Mouse (Mus musculus): ENCODE measurements around the gene Ccdc155. TPM values are rescaled to one million over a fixed set of nuclear protein-coding genes. Genes with fewer than 3 reads are reported as not detected.

The Ccdc155 gene
- total RNA-seq, 2 experiments from 2014 or later, result 5.2 to 5.3 TPM

DNA sequence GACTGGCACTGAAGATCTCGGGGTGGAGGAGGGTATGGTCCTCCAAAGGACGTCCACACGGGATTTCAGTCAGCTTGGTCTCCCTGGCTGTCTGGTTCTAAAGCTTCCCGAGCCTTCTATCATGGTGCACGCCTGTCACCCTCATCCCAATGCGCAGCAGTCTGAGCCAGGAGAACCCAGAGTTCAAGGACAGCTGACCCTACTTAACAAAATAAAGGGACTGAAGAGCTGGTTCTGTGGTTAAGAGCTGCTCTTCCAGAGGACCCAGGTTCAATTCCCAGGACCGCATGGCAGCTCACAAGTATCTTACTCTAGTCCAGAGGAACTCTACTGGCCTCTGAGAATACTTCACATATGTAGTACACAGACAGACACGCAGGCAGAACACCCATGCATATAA, 24.4 kb upstream of the Ccdc155 start:
- intact Hi-C loops (cut with DNase I), result no loop called here
- no peak for DNase-seq (ENCODE audit: low spot score in 2 of 2)

DNA sequence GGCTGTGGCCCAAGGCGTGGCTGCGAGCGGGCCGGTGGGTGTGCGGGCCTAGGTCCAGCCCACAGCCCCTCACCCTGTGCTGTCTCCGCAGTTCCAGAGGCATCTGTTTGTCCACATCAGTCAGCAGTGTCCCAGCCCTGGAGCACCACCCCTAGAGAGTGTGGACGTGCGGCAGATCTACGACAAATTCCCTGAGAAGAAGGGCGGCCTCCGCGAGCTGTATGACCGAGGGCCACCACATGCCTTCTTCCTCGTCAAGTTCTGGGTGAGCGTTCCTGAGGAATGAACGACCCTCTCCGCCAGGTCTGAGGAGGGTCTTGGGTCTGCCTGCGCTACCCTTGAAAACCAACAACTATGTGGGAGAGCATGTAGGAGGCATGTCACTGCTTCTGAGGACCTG, 23.9 kb upstream of the Ccdc155 start:
- intact Hi-C loops (cut with DNase I), result no loop called here
- DNase-seq (ENCODE audit: low spot score in 2 of 2), result no peak

DNA sequence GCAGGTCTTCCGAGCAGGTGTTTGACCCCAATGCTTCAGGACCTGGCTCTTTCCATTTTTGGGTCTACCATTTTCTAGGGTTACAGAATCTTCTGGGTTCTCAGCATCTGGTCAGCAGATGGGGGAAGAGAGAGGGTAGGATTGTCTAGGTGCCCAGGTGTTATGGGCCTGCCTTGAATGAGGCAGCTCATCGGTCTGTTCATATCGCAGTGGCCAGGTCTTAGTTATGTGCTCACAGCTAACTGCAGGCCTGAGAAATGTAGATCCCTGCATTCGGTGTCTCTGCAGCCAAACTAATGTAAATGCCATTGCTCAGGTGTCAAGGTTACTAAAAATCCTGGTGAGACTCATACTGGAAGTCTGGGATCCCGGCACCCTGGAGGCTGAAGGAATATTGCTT, 21.7 kb upstream of the Ccdc155 start:
- intact Hi-C loops (cut with DNase I), result no loop called here
- no peak for DNase-seq (ENCODE audit: low spot score in 2 of 2)

DNA sequence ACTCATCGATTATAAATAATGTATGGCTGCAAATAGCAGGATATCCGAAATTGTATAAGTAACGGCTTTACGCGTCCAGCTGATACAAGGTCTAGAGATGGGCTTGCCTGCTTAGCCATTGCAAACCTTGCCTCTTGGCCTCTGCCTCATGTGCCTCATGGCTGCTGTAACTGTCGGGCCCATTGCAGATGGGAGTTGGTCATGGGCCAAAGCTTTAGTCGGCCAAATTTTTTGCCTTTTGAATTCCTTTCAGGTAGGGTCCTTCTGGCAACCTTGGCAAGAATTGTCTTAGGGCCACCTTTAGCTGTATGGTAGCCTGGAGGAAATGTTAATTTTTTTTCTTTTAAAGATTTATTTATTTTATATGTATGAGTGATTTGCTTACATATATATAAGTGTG, 20.1 kb upstream of the Ccdc155 start:
- intact Hi-C loops (cut with DNase I), result no loop called here
- no peak for DNase-seq (ENCODE audit: low spot score in 2 of 2)

GRCm38 (mm10) chr7:45221680-45222079, 17.0 kb upstream of the Ccdc155 start:
- no peak for DNase-seq (ENCODE audit: low spot score in 2 of 2)
- intact Hi-C loops (cut with DNase I), result no loop called here

DNA sequence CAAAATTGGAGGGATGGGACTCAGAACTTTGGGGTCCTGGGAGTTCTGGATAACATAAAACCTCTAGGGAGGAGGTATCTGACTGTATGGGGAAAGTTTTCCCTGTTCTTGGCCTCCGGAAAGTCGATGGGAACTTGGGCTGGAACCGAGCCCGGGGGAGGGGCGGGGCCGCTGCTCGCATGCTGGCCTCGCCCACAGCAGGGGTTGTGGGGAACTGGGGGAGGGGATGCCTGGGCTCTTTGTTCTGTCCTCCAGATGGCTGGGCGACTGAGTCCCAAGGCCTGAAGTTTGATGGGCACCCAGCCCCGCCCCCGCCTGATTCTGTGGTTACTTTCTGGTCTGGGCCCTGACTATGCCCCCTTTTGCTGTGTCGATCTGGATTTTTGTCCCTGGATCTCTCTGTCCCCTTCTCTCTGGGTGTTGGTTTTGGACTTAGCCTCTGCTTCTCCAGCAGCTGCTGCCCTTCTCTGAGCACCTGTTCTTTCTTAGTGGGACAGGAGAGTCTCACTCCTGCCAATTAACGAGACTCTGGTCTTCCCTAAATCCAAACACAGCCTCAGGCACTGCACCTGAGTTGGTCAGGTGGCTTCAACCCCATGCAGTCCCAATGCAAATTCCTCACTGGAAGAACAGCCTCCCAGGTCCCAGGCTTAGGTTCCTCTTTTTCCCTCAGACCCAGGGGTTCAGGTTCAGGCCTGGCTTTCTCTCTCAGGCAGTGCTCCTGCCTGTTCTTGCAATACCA, 11.9 kb upstream of the Ccdc155 start:
- no peak for DNase-seq (ENCODE audit: low spot score in 2 of 2)
- intact Hi-C loops (cut with DNase I), result no loop called here

GRCm38 (mm10) chr7:45215673-45216441, 11.2 kb upstream of the Ccdc155 start, which contains the start of gene Tead2:
Tead2 (plus strand) TSS chr7:45215753.
- intact Hi-C loops (cut with DNase I), result no loop called here

DNA sequence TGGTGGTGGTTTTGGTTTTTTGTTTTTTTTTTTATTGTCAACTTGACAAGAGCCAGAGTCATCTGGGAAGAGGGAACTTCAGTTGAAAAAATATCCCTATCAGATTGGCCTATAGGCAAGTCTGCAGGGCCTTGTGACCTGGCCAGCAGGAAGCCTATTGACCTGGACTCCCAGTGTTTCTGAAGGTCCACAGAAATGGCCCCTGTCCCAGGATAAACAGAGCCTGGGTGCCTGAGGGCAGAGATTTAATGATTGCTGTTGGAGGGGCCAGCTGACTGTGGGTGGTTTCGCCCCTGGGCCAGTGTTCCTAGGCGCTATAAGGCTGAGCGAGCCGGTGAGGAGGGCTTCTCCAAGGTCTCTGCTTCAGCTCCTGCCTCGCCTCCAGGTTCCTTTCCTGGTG, 9.0 kb upstream of the Ccdc155 start:
- intact Hi-C loops (cut with DNase I), result no loop called here
- DNase-seq (ENCODE audit: low spot score in 2 of 2), result no peak

More at GRCm38 (mm10) chr7:45215673-45216441, 11.2 kb upstream of the Ccdc155 start, which contains the start of gene Tead2:
- DNase-seq (ENCODE audit: low spot score in 2 of 2), result no peak

- intact Hi-C loops (cut with DNase I), result no loop called here
- DNase-seq (ENCODE audit: low spot score in 2 of 2), result no peak
Observed at GRCm38 (mm10) chr7:45212356-45212755, 7.7 kb upstream of the Ccdc155 start.

- DNase-seq (ENCODE audit: low spot score in 2 of 2), result no peak
- intact Hi-C loops (cut with DNase I), result no loop called here
Observed at GRCm38 (mm10) chr7:45211851-45212251, 7.2 kb upstream of the Ccdc155 start, which contains the start of gene Dkkl1. Dkkl1 (minus strand) TSS chr7:45212147.

- no peak for DNase-seq (ENCODE audit: low spot score in 2 of 2)
- intact Hi-C loops (cut with DNase I), result no loop called here
Observed at GRCm38 (mm10) chr7:45211070-45211469, 6.4 kb upstream of the Ccdc155 start.

DNA sequence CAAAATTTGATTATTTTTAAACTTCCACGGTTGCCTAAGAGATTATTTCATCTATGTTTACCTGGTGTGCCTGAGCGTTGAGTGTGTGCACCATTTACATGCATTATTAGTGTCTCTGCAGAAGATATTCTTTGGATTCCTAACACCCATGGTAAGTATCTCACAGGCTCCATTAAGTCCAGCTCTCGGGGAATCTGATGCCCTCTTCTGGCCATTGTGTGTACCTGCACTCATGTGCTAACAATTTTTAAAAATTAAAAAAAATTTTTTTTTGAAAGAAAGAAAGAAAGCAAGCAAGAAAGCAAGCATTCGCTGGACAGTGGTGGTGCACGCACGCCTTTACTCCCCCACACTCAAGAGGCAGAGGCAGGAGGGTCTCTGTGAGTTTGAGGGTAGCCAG, 3.6 kb upstream of the Ccdc155 start:
- intact Hi-C loops (cut with DNase I), result no loop called here
- DNase-seq (ENCODE audit: low spot score in 2 of 2), result no peak

GRCm38 (mm10) chr7:45202654-45203053, 2.0 kb downstream of the Ccdc155 start:
- peak in 1 of 2 experiments; percentile 71 for DNase-seq (ENCODE audit: low spot score in 2 of 2)
- intact Hi-C loops (cut with DNase I), result loop anchor here (1.0 kb wide), 1 partner anchor 31 kb away; no protein-coding TSS in a partner anchor

DNA sequence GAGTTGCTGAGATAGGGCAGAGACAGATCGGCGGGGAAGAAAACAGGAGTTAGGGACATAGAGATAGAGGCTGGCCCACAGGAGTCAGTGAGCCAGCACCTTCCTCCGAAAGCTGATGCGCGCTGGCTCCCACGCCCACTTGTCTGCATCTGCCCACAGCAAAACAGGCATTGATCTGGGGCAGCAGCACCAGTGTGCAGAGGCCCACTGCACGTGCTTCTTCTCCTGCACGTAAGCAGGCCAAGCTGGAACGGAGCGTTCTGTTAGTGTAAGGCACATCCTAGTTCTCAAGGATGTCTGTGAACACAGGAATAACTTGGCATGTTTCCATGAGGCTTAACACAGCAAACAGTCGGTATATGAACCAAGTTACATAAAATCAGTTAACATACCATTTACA, 5.7 kb downstream of the Ccdc155 start:
- peak; percentile 61 to 77 for DNase-seq (ENCODE audit: low spot score in 2 of 2)
- intact Hi-C loops (cut with DNase I), result loop anchor here (1.0 kb wide), 1 partner anchor 37 kb away; no protein-coding TSS in a partner anchor

DNA sequence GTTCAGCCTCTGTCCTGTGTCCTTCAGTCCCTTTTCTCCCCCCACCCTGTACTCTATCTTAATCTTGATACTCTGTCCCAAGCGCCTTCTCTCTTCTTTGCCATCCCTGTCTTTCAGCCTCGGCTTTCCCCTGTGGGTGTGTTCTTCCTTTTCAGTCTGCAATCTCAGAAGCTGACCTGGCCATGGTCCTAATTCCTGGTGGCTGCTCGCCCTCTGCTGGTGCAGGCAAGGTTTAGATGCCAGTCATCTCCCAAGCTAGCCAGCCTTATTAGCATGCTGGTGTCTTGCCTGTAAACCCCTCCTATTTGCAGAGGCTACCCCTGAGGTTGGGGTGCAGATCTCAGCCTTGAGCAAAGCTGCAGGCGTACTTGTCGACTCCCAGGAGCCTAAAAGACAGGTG, 6.3 kb downstream of the Ccdc155 start:
- DNase-seq (ENCODE audit: low spot score in 2 of 2), result peak; percentile 66 to 87
- intact Hi-C loops (cut with DNase I), result loop anchor here (1.0 kb wide), 1 partner anchor 36 kb away; no protein-coding TSS in a partner anchor

- DNase-seq (ENCODE audit: low spot score in 2 of 2), result peak in 1 of 2 experiments; percentile 71
- intact Hi-C loops (cut with DNase I), result no loop called here
Observed at GRCm38 (mm10) chr7:45196994-45197393, 7.7 kb downstream of the Ccdc155 start.

GRCm38 (mm10) chr7:45196176-45196535, 8.5 kb downstream of the Ccdc155 start:
- intact Hi-C loops (cut with DNase I), result no loop called here
- DNase-seq (ENCODE audit: low spot score in 2 of 2), result no peak

DNA sequence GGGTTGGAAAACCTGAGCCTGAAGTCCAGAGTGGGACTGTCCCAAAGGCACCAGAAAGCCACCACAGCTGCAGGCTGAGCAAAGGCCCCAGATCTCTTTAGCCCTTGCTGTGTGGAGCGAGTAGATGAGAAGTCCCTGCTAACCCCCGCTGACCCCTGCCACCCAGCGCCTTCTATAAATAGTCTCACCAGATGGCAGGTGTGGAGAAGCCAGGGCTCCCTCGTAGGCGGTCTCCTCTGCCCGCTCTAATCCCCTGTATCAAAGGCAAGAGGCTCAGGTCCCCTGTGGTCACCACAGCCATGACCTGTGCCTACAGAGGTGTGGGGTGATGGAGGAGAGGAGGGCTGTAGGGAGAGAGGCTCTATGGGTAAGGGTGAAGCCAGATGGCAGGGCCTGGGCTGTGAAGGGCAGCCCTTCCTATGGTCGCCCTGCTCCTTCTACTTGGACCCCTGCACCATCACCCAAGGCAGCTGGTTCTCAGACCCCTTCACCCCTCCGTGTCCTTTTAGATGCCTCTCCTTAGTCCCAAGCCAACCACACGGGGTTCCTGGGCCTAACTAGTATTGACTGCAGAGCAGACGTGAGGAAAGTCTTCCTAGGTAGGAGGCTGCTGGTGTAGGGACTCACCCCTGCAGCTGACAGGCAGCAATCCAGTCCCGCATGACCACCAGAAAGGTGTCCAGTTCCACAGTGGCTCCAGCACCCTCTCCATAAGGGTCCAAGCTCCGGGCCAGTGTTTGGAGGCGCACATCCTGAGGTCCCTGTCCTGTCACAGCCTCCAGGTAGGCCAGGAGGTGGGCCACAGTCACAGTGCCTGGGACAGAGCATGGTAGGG, 9.1 kb downstream of the Ccdc155 start:
- intact Hi-C loops (cut with DNase I), result no loop called here
- DNase-seq (ENCODE audit: low spot score in 2 of 2), result peak in 1 of 2 experiments; percentile 1

- intact Hi-C loops (cut with DNase I), result no loop called here
- DNase-seq (ENCODE audit: low spot score in 2 of 2), result peak in 1 of 2 experiments; percentile 10
Observed at GRCm38 (mm10) chr7:45193871-45194785, 10.6 kb downstream of the Ccdc155 start.

All from left cerebral cortex, postnatal 25 days (tissue).